Mouse (Mus musculus) midbrain, embryonic 10.5 days (tissue): ENCODE measurements around the gene Itgb8. TPM values are rescaled to one million over a fixed set of nuclear protein-coding genes. Genes with fewer than 3 reads are reported as not detected.

ENCODE experiments used
- DNase-seq: peaks from one replicate; pipeline ENCODE4 v3.0.0-alpha.2; 2017; ENCODE audit warnings: low spot score
- H3K27ac ChIP-seq: fragments of 300-500 bp; sonication (generic); replicated peaks from 2 replicates; pipeline ENCODE4 v1.5.1; 2016; ENCODE audit warnings: mild to moderate bottlenecking
- H3K27me3 ChIP-seq: fragments of 300-500 bp; sonication (generic); 2 replicates; pipeline ENCODE4 v1.6.1; 2016; ENCODE audit warnings: low read depth, mild to moderate bottlenecking; ENCODE audit not compliant: poor library complexity, severe bottlenecking
- H3K36me3 ChIP-seq: fragments of 300-500 bp; sonication (generic); 2 replicates; pipeline ENCODE4 v1.6.1; 2016; ENCODE audit warnings: mild to moderate bottlenecking, moderate library complexity
- H3K4me1 ChIP-seq: fragments of 300-500 bp; sonication (generic); 2 replicates; pipeline ENCODE4 v1.6.1; 2016
- H3K4me3 ChIP-seq: fragments of 300-500 bp; sonication (generic); 2 replicates; pipeline ENCODE4 v1.5.1; 2016; ENCODE audit warnings: mild to moderate bottlenecking, moderate library complexity
- H3K9me3 ChIP-seq: fragments of 300-500 bp; sonication (generic); replicated peaks from 2 replicates; pipeline ENCODE4 v1.6.1; 2016; ENCODE audit warnings: mild to moderate bottlenecking
- WGBS: fragments of 180-500 bp; shearing (Covaris S2); methylation state at CpG from one replicate; pipeline ENCODE4 v1.1.7; 2016; 5-methylcytosine and 5-hydroxymethylcytosine counted together
- polyA plus RNA-seq: library from polyadenylated mRNA; unstranded; fragments of >200 nt; fragmentation: Nextera tagmentation; extraction: Ambion mirVana; gene quantifications from 2 replicates; pipeline ENCODE4 v1.2.1, GENCODE M21; 2016

Itgb8 gene
- polyA plus RNA-seq, 1 experiment from 2014 or later = 23.7 TPM

DNA sequence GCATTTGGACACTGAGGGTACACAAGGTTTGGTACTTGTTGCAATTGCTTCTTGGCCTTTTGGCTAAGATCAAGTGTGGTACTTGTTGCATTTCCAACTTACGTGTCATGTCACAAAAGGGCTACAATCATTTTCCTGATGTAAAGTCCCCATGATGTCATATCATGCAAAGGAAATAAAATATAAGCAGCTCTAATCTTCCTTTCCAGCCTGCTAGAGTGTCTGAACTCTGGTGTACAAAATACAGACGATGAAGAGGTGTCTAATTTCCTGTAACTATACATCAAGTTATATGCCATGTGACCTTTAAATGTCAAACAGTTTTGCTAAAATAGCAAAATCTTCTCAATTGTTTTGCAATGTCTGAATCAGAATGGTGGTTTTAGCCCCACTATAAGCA, 34.2 kb downstream of the Itgb8 start:
- no peak overlapping the region for H3K4me3 ChIP-seq
- no peaks in the 10 kb centered on the region for H3K27me3 ChIP-seq
- WGBS = 94% methylated on average over 2 of the region's 2 CpGs
- peaks cover 75% of the 10 kb centered on the region for H3K36me3 ChIP-seq
- no peaks in the 10 kb centered on the region for H3K9me3 ChIP-seq
- H3K27ac ChIP-seq = no peak overlapping the region
- H3K4me1 ChIP-seq = no peaks in the 10 kb centered on the region
- no peak for DNase-seq

DNA sequence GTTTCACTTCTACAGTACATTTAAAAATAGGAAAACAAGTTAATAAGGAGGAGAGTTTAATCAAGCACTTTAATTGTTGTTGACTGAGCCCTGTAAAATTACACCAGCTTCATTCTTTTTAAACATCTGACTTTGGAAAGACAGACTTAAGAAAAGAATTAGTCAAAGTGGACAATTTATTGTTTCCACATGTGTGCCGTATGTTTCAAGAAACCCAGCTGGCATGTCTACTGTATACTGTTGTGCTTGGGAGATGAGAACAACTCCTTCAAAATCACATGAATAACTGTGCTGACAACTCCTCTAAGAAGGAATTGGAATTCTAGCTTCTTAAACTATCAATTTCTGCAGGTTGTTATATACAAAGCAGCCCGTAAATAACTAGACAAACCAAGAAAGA, 35.8 kb downstream of the Itgb8 start:
- Histone ChIP-seq H3K27ac (no peak overlapping the region), H3K4me3 (no peak overlapping the region), H3K27me3 (no peaks in the 10 kb centered on the region), H3K36me3 (peaks cover 82% of the 10 kb centered on the region), H3K4me1 (no peaks in the 10 kb centered on the region), H3K9me3 (no peaks in the 10 kb centered on the region)
- 91% methylated on average over 2 of the region's 2 CpGs for WGBS
- no peak for DNase-seq

DNA sequence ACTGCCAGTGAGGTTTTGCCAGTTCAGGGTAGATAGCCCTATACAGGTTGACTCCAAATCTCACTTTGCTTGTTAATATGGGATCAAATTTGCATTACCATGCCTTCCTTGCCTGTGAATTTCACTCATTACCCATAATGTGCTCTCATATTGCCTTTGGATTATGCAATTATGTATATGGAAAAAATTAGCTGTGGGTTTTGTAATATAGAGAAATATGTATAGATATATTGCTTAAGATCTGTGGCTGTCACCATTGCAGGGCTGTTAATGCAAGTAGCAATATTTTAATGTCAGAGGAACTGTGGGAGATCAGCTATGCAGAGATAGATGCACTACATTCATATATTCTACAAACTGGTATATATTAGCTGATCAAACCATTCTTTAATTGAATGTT, 43.5 kb downstream of the Itgb8 start:
- Histone ChIP-seq H3K4me3 (no peak overlapping the region), H3K4me1 (no peaks in the 10 kb centered on the region; the same call in 1 of the 2 replicates), H3K36me3 (peaks cover 82% of the 10 kb centered on the region), H3K27ac (no peak overlapping the region), H3K27me3 (no peaks in the 10 kb centered on the region), H3K9me3 (no peaks in the 10 kb centered on the region)
- DNase-seq = no peak

DNA sequence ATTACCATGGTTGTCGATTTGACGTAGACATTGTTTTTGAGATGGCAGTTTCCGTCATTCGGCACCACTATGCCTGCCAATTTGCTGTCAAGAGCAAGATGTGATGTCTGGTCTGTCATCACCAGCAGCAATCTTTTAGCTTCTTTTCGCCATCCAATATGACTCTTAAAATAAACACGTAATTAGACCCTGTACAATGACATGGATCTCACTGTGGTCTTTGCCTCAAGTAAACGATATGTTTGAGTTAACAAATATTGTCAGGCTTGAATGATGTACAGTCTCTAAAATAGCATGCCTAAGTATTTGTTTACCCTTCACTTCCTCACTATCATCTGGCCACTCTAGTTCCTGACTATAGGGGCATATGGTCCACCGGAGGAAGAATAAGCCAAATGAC, 48.8 kb downstream of the Itgb8 start:
- Histone ChIP-seq H3K36me3 (peaks cover 77% of the 10 kb centered on the region), H3K4me3 (no peak overlapping the region), H3K9me3 (no peaks in the 10 kb centered on the region), H3K27me3 (no peaks in the 10 kb centered on the region), H3K4me1 (no peaks in the 10 kb centered on the region; the same call in 1 of the 2 replicates), H3K27ac (no peak overlapping the region)
- WGBS = 93% methylated on average over 8 of the region's 8 CpGs
- no peak for DNase-seq

DNA sequence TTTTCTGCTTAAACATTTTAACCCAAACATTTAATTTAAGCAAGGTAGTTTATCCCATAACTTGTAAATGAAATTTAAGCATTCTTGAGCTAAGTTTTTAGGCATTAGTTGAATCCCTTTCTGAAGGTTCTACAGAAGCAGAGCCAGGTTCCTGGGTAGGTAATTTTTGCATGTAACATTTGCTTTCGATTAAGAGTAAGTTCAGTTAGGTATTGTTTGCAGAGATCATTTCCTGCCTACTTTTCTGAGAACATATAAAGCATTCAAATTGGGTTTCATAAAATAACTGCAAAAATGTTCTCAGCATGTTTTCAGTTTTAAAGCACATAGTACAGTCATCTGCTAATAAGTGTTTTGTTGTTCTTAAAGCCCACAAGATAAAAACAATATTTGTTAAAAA, 53.2 kb downstream of the Itgb8 start:
- no peaks in the 10 kb centered on the region for H3K4me1 ChIP-seq
- peaks cover 71% of the 10 kb centered on the region for H3K36me3 ChIP-seq
- H3K9me3 ChIP-seq = no peaks in the 10 kb centered on the region
- H3K27ac ChIP-seq = no peak overlapping the region
- no peak for DNase-seq
- no peak overlapping the region for H3K4me3 ChIP-seq
- whole genome bisulfite sequencing = 92% methylated on average over 1 of the region's 1 CpGs
- H3K27me3 ChIP-seq = no peaks in the 10 kb centered on the region

DNA sequence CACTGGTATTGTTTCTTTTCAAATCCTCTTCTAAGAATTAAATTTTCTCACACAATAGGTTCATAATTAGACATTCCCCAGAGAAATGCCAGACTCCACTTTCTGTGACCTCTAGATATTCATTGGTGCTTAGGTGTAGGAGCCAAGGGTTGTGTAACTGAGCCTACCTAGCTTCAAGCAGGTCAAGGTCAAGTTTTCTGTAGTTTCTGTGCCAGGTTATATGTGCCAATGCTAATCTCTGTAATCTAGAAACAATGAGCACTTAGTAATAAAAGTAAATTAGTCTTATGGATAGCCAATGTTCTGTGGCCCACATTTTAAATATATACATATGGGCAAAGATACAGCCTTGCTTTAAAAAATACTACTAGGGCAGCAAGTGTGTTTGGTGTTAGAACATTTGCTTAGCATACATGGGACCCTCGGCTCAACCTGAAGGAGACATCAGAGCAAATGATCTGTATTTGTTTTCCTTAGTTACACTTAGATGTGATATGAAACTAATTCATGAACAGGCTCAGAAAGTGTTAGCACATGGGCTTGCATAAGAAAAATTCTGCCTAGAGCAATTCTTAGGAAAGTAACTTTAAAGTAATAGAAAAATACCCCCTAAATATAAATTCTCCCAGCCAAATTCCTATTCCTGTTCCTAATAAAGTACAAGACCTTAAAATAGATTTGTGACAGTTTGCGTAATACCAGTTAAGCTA, 56.2 kb downstream of the Itgb8 start:
- DNase-seq = no peak
- H3K4me3 ChIP-seq = no peak overlapping the region
- no peak overlapping the region for H3K27ac ChIP-seq
- H3K4me1 ChIP-seq = no peaks in the 10 kb centered on the region
- no peaks in the 10 kb centered on the region for H3K9me3 ChIP-seq
- H3K36me3 ChIP-seq = peaks cover 72% of the 10 kb centered on the region
- H3K27me3 ChIP-seq = no peaks in the 10 kb centered on the region
- WGBS = 89% methylated on average over 2 of the region's 2 CpGs

DNA sequence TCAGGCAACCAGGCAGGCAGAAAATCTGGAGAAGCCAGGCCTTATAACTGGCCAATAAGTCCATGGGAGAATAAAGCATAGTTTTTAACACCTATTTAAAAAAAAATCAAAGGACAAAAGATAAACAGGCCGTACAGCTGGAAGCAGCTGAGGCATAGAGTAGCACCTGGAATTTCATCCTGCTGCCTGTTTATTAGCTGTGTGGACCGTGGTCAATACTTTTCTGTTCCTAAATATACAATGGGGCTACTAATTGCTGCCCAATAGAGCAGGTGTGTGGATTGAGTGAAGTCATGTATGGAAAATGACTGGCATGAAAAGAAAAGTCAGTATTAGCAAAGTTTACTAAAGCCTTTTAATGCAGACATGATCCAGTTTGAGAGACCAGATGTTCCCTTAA, 62.6 kb downstream of the Itgb8 start:
- Histone ChIP-seq H3K27me3 (no peaks in the 10 kb centered on the region), H3K9me3 (no peaks in the 10 kb centered on the region), H3K27ac (no peak overlapping the region), H3K36me3 (peaks cover 86% of the 10 kb centered on the region), H3K4me1 (no peaks in the 10 kb centered on the region), H3K4me3 (no peak overlapping the region)
- 91% methylated on average over 2 of the region's 2 CpGs for WGBS
- no peak for DNase-seq

DNA sequence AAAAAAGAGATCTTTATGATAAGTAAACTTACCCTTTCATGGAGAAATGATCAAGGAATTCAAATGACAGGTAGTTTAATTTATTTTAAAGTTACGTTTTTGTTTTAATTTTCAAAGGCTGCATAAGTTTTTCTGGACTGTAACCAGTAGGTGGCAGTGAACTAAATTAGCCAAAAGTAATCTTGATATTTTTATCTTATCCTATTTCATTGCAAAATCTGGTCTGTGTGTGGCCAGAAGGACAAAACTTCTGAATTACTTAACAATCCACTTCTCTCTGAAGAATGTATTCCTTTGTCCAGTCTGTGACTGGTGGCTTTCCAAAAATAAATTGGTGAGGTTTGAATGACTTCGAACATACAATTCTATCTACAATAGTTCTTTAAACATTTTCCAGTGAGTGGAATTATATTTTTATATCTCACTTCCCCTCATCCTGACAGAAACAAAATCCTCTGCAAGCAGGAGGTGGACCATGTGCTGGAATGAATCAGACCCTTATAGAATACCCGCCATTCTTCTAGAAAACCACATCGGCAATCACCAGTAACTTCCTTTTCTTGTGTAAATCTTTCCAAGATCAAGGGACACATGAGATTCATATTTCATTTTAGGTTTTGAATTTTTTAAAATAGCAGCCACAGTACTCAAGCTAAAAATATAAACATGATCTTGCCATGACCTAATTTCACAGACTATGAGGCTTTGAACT, 68.6 kb downstream of the Itgb8 start:
- Histone ChIP-seq H3K27ac (no peak overlapping the region), H3K9me3 (no peaks in the 10 kb centered on the region), H3K4me3 (no peak overlapping the region), H3K4me1 (no peaks in the 10 kb centered on the region), H3K36me3 (peaks cover 82% of the 10 kb centered on the region), H3K27me3 (no peaks in the 10 kb centered on the region)
- WGBS = 86% methylated on average over 4 of the region's 4 CpGs
- DNase-seq = no peak

DNA sequence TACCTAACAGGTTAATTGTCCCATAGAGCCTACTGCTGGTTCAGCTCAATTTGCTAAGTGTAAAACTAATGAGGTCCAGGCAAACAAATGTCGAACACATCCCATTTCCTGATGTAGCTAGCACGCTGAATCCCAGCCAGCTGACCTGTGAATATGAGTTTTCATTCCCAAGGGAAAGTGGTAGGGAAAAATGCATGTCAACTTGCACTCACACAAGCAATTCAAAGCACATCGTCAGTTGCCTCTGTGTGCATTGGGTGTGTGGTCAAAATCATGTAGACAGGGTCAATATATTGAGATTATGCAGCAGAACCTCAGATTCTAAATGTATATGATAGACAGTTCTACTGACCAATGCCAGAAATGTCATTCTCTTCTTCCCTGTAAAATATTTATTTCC, 69.5 kb downstream of the Itgb8 start:
- WGBS = 79% methylated on average over 3 of the region's 3 CpGs
- no peak for DNase-seq
- Histone ChIP-seq H3K9me3 (no peaks in the 10 kb centered on the region), H3K4me3 (no peak overlapping the region), H3K27me3 (no peaks in the 10 kb centered on the region), H3K4me1 (no peaks in the 10 kb centered on the region), H3K36me3 (peaks cover 82% of the 10 kb centered on the region), H3K27ac (no peak overlapping the region)

DNA sequence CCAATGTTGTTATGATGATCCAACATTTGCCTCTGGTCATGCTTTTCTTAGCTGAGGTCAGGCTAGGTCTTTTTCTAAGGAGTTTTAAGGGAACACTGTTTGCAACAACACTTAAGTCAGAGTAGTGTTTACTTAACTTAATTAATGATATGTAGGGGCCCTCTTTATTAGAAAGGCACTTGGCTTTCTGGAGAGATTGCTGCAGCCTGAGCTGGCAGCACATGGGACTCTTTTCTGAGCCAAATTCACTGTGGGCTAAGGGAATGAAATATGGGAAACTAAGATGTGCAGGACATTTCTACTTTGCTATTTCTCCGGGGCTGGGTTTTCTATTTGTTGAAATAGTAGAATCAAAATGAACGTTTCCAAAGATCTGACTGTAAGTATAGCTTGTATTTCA, 73.5 kb downstream of the Itgb8 start:
- Histone ChIP-seq H3K27me3 (no peaks in the 10 kb centered on the region), H3K4me3 (no peak overlapping the region), H3K27ac (no peak overlapping the region), H3K9me3 (no peaks in the 10 kb centered on the region), H3K36me3 (peaks cover 87% of the 10 kb centered on the region), H3K4me1 (peaks cover 9% of the 10 kb centered on the region; the same call in 1 of the 2 replicates)
- no peak for DNase-seq
- 94% methylated on average over 2 of the region's 2 CpGs for WGBS

DNA sequence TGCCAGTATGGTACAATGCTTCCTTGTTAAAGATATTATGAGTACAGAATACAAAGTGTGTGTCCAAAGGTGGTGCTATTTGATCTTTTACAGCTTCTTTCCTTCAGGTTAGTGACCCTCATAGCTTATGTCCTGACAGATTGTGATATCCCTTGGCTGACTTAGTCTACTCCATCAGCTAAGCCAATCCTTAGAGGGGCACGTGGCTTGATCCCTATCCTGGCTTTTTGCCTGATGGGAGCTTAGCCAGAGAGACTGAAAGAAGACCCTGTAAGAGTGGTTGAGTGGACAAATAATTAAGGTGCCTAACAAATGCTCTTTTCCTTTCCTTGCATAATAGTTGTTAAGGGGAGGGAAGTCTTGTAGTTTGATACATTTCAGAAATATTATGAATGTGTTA, 73.9 kb downstream of the Itgb8 start:
- DNase-seq = no peak
- WGBS = 64% methylated on average over 1 of the region's 1 CpGs

DNA sequence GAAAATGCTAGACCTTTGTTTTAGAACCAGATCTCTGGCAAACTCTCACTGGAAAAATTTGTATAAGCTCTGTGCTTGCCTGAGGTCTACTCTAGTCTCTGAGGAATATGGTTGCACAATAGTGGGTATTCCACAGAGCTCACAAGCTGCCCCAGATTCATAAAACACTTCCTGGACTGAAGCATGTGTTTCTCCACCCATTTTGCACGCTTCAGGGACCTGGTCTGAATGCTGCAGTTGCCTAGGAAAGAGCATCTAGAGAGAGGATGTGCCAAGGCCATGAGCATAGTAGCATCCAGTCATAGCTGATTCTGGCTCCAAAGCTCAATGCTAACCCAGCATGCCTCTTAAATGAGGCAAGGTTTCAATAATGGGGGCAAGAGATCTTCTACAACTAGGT, 74.4 kb downstream of the Itgb8 start:
- H3K27me3 ChIP-seq = no peaks in the 10 kb centered on the region
- H3K36me3 ChIP-seq = peaks cover 80% of the 10 kb centered on the region
- peaks cover 17% of the 10 kb centered on the region for H3K4me1 ChIP-seq
- 80% methylated on average over 1 of the region's 1 CpGs for WGBS
- DNase-seq = no peak
- H3K4me3 ChIP-seq = no peak overlapping the region
- no peak overlapping the region for H3K27ac ChIP-seq
- no peaks in the 10 kb centered on the region for H3K9me3 ChIP-seq

More for the DNA sequence above, 73.9 kb downstream of the Itgb8 start:
- Histone ChIP-seq H3K9me3 (no peaks in the 10 kb centered on the region), H3K27me3 (no peaks in the 10 kb centered on the region), H3K36me3 (peaks cover 83% of the 10 kb centered on the region), H3K4me3 (no peak overlapping the region), H3K4me1 (peaks cover 12% of the 10 kb centered on the region), H3K27ac (no peak overlapping the region)

DNA sequence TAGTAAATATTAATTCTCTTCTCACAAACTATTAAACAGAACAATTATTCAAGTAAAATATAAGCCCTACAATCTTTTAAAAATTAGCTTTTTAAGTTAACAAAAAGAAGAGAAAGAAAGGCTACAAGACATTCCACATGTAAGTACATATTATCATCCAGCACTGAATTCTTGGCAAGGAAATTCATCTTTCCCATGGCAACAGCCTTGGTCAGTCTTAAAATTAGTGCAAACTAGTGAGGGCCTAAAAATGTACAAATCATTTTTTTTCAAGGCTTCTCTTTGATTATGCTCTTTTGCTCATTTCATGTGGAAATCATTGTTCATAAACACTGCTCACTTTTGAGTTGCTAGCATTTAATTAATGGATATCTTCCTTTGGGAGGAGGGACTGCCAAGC, 77.8 kb downstream of the Itgb8 start:
- Histone ChIP-seq H3K4me3 (no peak overlapping the region), H3K9me3 (no peaks in the 10 kb centered on the region), H3K4me1 (peaks cover 18% of the 10 kb centered on the region), H3K27me3 (no peaks in the 10 kb centered on the region), H3K27ac (no peak overlapping the region), H3K36me3 (peaks cover 56% of the 10 kb centered on the region)
- no peak for DNase-seq
